Mouse (Mus musculus) ES-E14 (cell line): ENCODE results near the gene Olfr1216. TPM values are rescaled to one million over a fixed set of nuclear protein-coding genes. Genes with fewer than 3 reads are reported as not detected.

Source experiments
- DNase-seq: peaks from one replicate; pipeline ENCODE4 v3.0.0-alpha.2; 2013; ENCODE audit warnings: low read depth, low spot score
- H3K27ac ChIP-seq: 2 replicates; pipeline ENCODE4 v1.5.1; 2012; ENCODE audit warnings: low read depth, mild to moderate bottlenecking, low read length, moderate library complexity, mixed read lengths; ENCODE audit not compliant: poor library complexity, insufficient read depth, severe bottlenecking
- H3K36me3 ChIP-seq: 2 replicates; pipeline ENCODE4 v1.6.1; 2012; ENCODE audit warnings: mild to moderate bottlenecking, low read length, moderate library complexity, mixed read lengths; ENCODE audit not compliant: control insufficient read depth, poor library complexity, insufficient read depth, severe bottlenecking
- H3K4me1 ChIP-seq, 2 experiments: fragments of 150-350 bp in 1 of 2; sonication (generic) in 1 of 2; 2 replicates each; pipeline ENCODE4 v1.6.1; 2012; ENCODE audit warnings: low read length in 2 of 2, mild to moderate bottlenecking in 1 of 2, mixed read lengths in 1 of 2; ENCODE audit not compliant: control insufficient read depth in 2 of 2, insufficient read depth in 2 of 2, poor library complexity in 1 of 2
- H3K4me3 ChIP-seq, 2 experiments: fragments of 150-350 bp in 1 of 2; sonication (generic) in 1 of 2; 2 replicates each; pipeline ENCODE4 v1.5.1; 2012; ENCODE audit warnings: low read length in 2 of 2, low read depth in 1 of 2, mild to moderate bottlenecking in 1 of 2, mixed read lengths in 1 of 2; ENCODE audit not compliant: insufficient read depth in 1 of 2, poor library complexity in 1 of 2, severe bottlenecking in 1 of 2
- H3K9ac ChIP-seq: 2 replicates; pipeline ENCODE4 v1.6.1; 2012; ENCODE audit warnings: low read depth, mild to moderate bottlenecking, low read length, mixed read lengths; ENCODE audit not compliant: poor library complexity, insufficient read depth, severe bottlenecking
- H3K9me3 ChIP-seq: fragments of 150-350 bp; sonication (generic); 2 replicates; pipeline ENCODE4 v1.6.1; 2012; ENCODE audit warnings: low read depth, mild to moderate bottlenecking, low read length; ENCODE audit not compliant: control insufficient read depth, insufficient read depth
- CHD2 ChIP-seq: IDR thresholded peaks from 2 replicates; pipeline ENCODE4 v1.6.1; 2014; ENCODE audit warnings: mild to moderate bottlenecking, low read depth, low read length, inconsistent platforms
- HCFC1 ChIP-seq: IDR thresholded peaks from 2 replicates; pipeline ENCODE4 v1.6.1; 2012; ENCODE audit warnings: low read length, inconsistent platforms, borderline replicate concordance; ENCODE audit not compliant: insufficient read depth
- MAFK ChIP-seq: IDR thresholded peaks from 2 replicates; pipeline ENCODE4 v1.6.1; 2014; ENCODE audit warnings: mild to moderate bottlenecking, low read depth, low read length, inconsistent platforms; ENCODE audit not compliant: insufficient read depth
- ZC3H11A ChIP-seq: IDR thresholded peaks from 2 replicates; pipeline ENCODE4 v1.6.1; 2012; ENCODE audit warnings: low read depth, mild to moderate bottlenecking, inconsistent platforms, low read length, borderline replicate concordance
- ZNF384 ChIP-seq: IDR thresholded peaks from 2 replicates; pipeline ENCODE4 v1.6.1; 2012; ENCODE audit warnings: low read depth, low read length, inconsistent platforms
- in situ Hi-C, 2 experiments: fragments of 600-800 bp; cut with MboI; formaldehyde crosslinking; loops; one replicate each; pipeline ENCODE4 v1.15.1; 2025; ENCODE audit warnings: low sequenced_read_pairs in 2 of 2, inconsistent platforms in 1 of 2; ENCODE audit not compliant: unreplicated experiment in 2 of 2
- total RNA-seq: library from RNA; depleted of rRNA; stranded (reverse); fragments of 300-350 nt; gene quantifications from 2 replicates; pipeline ENCODE4 v1.2.3, GENCODE M21; 2012; rRNA removed

Olfr1216 gene
- total RNA-seq, 1 experiment, result not detected

DNA sequence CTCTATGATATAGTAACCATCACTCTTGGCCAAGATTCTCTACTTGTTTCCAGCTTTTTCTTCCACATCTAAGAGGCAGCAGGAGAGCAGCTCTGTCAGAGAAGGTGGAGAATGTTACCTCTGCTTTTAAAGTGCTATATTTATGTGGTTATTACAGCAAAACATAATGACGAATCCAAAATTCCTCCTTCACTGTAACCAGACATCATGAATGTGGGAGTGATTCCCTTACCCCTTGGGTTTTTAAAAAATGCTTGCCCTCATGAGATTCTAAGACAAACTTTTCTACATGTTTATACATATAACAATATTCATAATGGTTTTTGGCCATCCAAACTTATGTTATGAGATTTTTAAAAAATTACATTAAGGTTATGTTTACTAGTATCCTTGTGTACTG, 25.6 kb downstream of the Olfr1216 start, which contains the start of gene Olfr1214:
Gene Olfr1214 (minus strand): TSS at position 101 of the 400 bp plus-strand sequence.
- Histone ChIP-seq H3K9me3 (no peaks in the 10 kb centered on the region), H3K27ac (no peak within 1 kb of the TSS), H3K4me3 (no peak within 1 kb of the TSS), H3K36me3 (no peaks in the 10 kb centered on the region), H3K9ac (no peak within 1 kb of the TSS), H3K4me1 (no peaks in the 10 kb centered on the region)
- DNase-seq, result no peak
- no peak for TF ChIP-seq CHD2
- TF ChIP-seq ZC3H11A, result no peak
- no peak for TF ChIP-seq ZNF384
- TF ChIP-seq MAFK, result no peak
- no peak for TF ChIP-seq HCFC1
- in situ Hi-C loops, result no loop called here

DNA sequence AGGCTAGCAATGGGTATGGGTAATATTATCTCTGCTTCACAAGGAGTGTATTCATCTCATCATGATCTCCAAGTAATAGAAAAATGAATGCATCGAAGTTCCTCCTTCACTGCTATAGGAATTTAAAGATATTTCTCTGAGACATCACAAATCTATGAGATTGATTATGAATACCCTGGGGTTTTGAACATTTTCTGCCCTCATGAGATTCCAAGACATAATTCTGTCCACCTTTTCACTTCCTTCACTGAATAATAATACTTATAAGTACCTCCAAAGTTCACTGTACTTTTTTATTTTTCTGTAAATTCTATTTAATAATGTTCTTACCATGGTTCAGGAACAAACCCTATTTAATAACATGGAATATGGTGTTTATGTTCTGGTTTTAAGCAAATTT, 38.0 kb downstream of the Olfr1216 start, which contains the start of gene Gm13762:
Gene Gm13762 (minus strand): TSS at position 101 of the 400 bp plus-strand sequence.
- Histone ChIP-seq H3K9me3 (no peaks in the 10 kb centered on the region), H3K27ac (no peak within 1 kb of the TSS), H3K4me3 (no peak within 1 kb of the TSS), H3K9ac (no peak within 1 kb of the TSS), H3K36me3 (no peaks in the 10 kb centered on the region), H3K4me1 (no peaks in the 10 kb centered on the region)
- in situ Hi-C loops, result no loop called here
- DNase-seq, result no peak
- TF ChIP-seq HCFC1 (no peak), CHD2 (no peak), ZNF384 (no peak), MAFK (no peak), ZC3H11A (no peak)

Other genes with a start within 250 kb of the Olfr1216 start
- not detected in 2 replicates for gene Olfr1200, start 247.9 kb downstream of the Olfr1216 start, total RNA-seq
- gene Olfr1201, start 225.3 kb downstream of the Olfr1216 start, total RNA-seq, result not detected in 2 replicates
- gene Olfr1202, start 203.8 kb downstream of the Olfr1216 start, total RNA-seq, result not detected in 2 replicates
- gene Olfr1205, start 188.6 kb downstream of the Olfr1216 start, total RNA-seq, result not detected in 2 replicates
- gene Olfr1204, start 169.0 kb downstream of the Olfr1216 start, total RNA-seq, result not detected in 2 replicates
- gene Olfr1206, start 155.1 kb downstream of the Olfr1216 start, total RNA-seq, result not detected in 2 replicates
- not detected in 2 replicates for gene Olfr1208, start 116.0 kb downstream of the Olfr1216 start, total RNA-seq
- not detected in 2 replicates for gene Olfr1209, start 103.2 kb downstream of the Olfr1216 start, total RNA-seq
- gene Olfr1211, start 80.2 kb downstream of the Olfr1216 start, total RNA-seq, result not detected in 2 replicates
- not detected in 2 replicates for gene Olfr1212, start 64.4 kb downstream of the Olfr1216 start, total RNA-seq
- gene Gm13762, start 38.1 kb downstream of the Olfr1216 start, total RNA-seq, result not detected in 2 replicates
- gene Olfr1214, start 25.7 kb downstream of the Olfr1216 start, total RNA-seq, result not detected in 2 replicates
- not detected in 2 replicates for gene Olfr1215, start 11.4 kb downstream of the Olfr1216 start, total RNA-seq
- not detected in 2 replicates for gene Olfr1217, start 13.7 kb upstream of the Olfr1216 start, total RNA-seq
- not detected in 2 replicates for gene Olfr1218, start 42.8 kb upstream of the Olfr1216 start, total RNA-seq
- not detected in 2 replicates for gene Olfr1219, start 65.2 kb upstream of the Olfr1216 start, total RNA-seq
- gene Olfr1220, start 88.5 kb upstream of the Olfr1216 start, total RNA-seq, result not detected in 2 replicates
- gene Olfr1221, start 98.9 kb upstream of the Olfr1216 start, total RNA-seq, result not detected in 2 replicates
- gene Olfr1222, start 114.7 kb upstream of the Olfr1216 start, total RNA-seq, result not detected in 2 replicates
- gene Olfr1223, start 133.2 kb upstream of the Olfr1216 start, total RNA-seq, result not detected in 2 replicates
- gene Olfr1224-ps1, start 145.8 kb upstream of the Olfr1216 start, total RNA-seq, result not detected in 2 replicates
- gene Olfr1225, start 156.3 kb upstream of the Olfr1216 start, total RNA-seq, result not detected in 2 replicates
- gene Olfr1226, start 181.7 kb upstream of the Olfr1216 start, total RNA-seq, result not detected in 2 replicates
- not detected in 2 replicates for gene Olfr1228, start 235.7 kb upstream of the Olfr1216 start, total RNA-seq